Mouse (Mus musculus): Measurements from ENCODE around the gene C1qtnf7.

DNA sequence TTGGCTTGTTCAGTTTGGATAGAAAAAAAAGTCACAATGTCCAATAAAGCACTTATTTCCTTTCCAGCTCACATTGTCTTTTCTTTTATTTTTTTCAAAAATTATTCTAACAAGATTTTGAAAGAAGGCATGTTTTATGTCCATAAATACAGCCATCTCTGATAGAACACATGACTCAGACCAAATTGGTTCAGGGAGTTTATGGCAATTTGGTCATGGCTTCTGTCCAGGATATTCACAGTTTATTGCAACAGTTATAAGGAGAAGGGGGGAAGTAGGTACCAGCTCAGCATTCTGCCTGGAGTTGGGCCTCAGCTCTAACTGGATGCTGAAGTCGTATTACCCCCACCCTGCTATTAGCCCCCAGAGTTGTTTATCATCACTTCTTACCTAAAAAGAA, 15.5 kb downstream of the C1qtnf7 start:
- TF ChIP-seq CTCF (IDR thresholded peaks at IDR 0.05; ENCODE audit: borderline replicate concordance, control insufficient read depth, extremely low read depth, insufficient read depth, low read length, poor library complexity), result no peak
- TF ChIP-seq POLR2A (IDR thresholded peaks at IDR 0.05; ENCODE audit: control insufficient read depth, extremely low read depth, insufficient read depth, low read length, poor library complexity), result no peak
